ENCODE assay signal across 8 mouse cellular contexts in the genomic region with DNA sequence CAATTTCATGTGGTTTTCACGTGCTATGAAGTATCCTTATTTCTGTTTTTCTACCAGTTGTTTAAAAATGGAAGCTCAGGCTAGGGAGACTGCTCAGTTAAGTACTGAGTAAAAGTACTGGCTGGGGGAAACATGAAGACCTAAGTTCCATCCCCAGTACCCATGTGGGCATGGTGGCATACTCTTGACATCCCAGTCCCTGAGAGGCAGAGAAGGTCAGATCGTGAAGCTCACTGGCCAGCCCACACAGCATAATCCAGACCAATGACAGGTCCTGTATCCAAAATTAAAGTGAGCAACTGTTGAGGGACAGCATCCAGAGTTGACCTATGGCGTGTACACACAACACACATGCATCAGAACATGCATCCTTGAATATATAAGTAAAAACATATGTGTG. TPM values are rescaled to one million over a fixed set of nuclear protein-coding genes. Genes with fewer than 3 reads are reported as not detected.
A peak's percentile ranks its signal among the peaks of the same experiment; 100 is the strongest.
DNase-seq lines count a peak whose midpoint lies in the region; ATAC-seq lines count a peak whose summit lies in the region.

No protein-coding gene starts in this region.

- intact Hi-C loops in heart, postnatal 14 days (cut with DNase I): no loop called here

- peak overlapping the region; percentile 48 for H3K27ac ChIP-seq in heart, embryonic 13.5 days (replicated peaks)
- no peak overlapping the region for H3K27ac ChIP-seq in neural tube, embryonic 11.5 days (ENCODE audit: low read depth, low read length)
- H3K27ac ChIP-seq in limb, embryonic 12.5 days: no peak overlapping the region
- H3K27ac ChIP-seq in stomach, embryonic 15.5 days: no peak overlapping the region

- peak overlapping the region; percentile 90 for H3K4me2 ChIP-seq in heart, embryonic 13.5 days
- H3K4me2 ChIP-seq in neural tube, embryonic 11.5 days (ENCODE audit: low read depth): peak overlapping the region; percentile 84; the same call in 1 of the 2 replicates
- peak overlapping the region; percentile 90 for H3K4me2 ChIP-seq in limb, embryonic 12.5 days
- peak overlapping the region; percentile 91 for H3K4me2 ChIP-seq in stomach, embryonic 15.5 days

- H3K36me3 ChIP-seq in heart, embryonic 13.5 days: peaks cover 9% of the 10 kb centered on the region
- H3K36me3 ChIP-seq in neural tube, embryonic 11.5 days (ENCODE audit: control insufficient read depth, insufficient read depth, low read length): no peaks in the 10 kb centered on the region
- peaks cover 11% of the 10 kb centered on the region for H3K36me3 ChIP-seq in limb, embryonic 12.5 days
- H3K36me3 ChIP-seq in stomach, embryonic 15.5 days: no peaks in the 10 kb centered on the region

- peak overlapping the region; percentile 91; the same call in 1 of the 2 replicates for H3K9ac ChIP-seq in heart, embryonic 13.5 days
- no peak overlapping the region for H3K9ac ChIP-seq in neural tube, embryonic 11.5 days (ENCODE audit: low read length)
- H3K9ac ChIP-seq in limb, embryonic 12.5 days (replicated peaks): no peak overlapping the region
- H3K9ac ChIP-seq in stomach, embryonic 15.5 days: no peak overlapping the region

- no peaks in the 10 kb centered on the region for H3K27me3 ChIP-seq in heart, embryonic 13.5 days (replicated peaks)
- H3K27me3 ChIP-seq in neural tube, embryonic 11.5 days (ENCODE audit: control insufficient read depth, insufficient read depth, low read length): no peaks in the 10 kb centered on the region
- no peaks in the 10 kb centered on the region for H3K27me3 ChIP-seq in limb, embryonic 12.5 days
- H3K27me3 ChIP-seq in stomach, embryonic 15.5 days (replicated peaks): no peaks in the 10 kb centered on the region

- ATAC-seq in heart, embryonic 13.5 days (ENCODE audit: extremely low read depth, insufficient number of reproducible peaks, low FRiP score, low TSS enrichment): no peak
- no peak for ATAC-seq in neural tube, embryonic 11.5 days (ENCODE audit: insufficient read depth, low FRiP score, low TSS enrichment)
- ATAC-seq in limb, embryonic 12.5 days (ENCODE audit: insufficient number of reproducible peaks, insufficient read depth, low FRiP score, low TSS enrichment, low read depth): no peak
- ATAC-seq in stomach, embryonic 15.5 days (ENCODE audit: insufficient read depth, low FRiP score, low read depth): no peak

- no peaks in the 10 kb centered on the region for H3K9me3 ChIP-seq in heart, embryonic 13.5 days
- H3K9me3 ChIP-seq in neural tube, embryonic 11.5 days (ENCODE audit: control insufficient read depth, low read length): no peaks in the 10 kb centered on the region
- H3K9me3 ChIP-seq in limb, embryonic 12.5 days: no peaks in the 10 kb centered on the region
- no peaks in the 10 kb centered on the region for H3K9me3 ChIP-seq in stomach, embryonic 15.5 days

- no peak for DNase-seq in heart, postnatal 14 days
- DNase-seq in neural tube, embryonic 11.5 days (ENCODE audit: low spot score): no peak
- DNase-seq in neural tube, embryonic 10.5 days (ENCODE audit: extremely low spot score, low spot score): no peak
- no peak for DNase-seq in thymus, postnatal 14 days
- no peak for DNase-seq in spleen, postnatal 4 days (ENCODE audit: low spot score in 2 of 2)

- WGBS in heart, embryonic 13.5 days: 62% methylated on average over 3 of the region's 3 CpGs
- WGBS in neural tube, embryonic 11.5 days: 76% methylated on average over 3 of the region's 3 CpGs
- WGBS in limb, embryonic 12.5 days: 79% methylated on average over 3 of the region's 3 CpGs
- WGBS in stomach, embryonic 15.5 days: 80% methylated on average over 3 of the region's 3 CpGs

- H3K4me1 ChIP-seq in heart, embryonic 13.5 days: peaks cover 41% of the 10 kb centered on the region
- no peaks in the 10 kb centered on the region for H3K4me1 ChIP-seq in neural tube, embryonic 11.5 days (ENCODE audit: control insufficient read depth, insufficient read depth, low read length)
- H3K4me1 ChIP-seq in limb, embryonic 12.5 days (replicated peaks): peaks cover 32% of the 10 kb centered on the region
- H3K4me1 ChIP-seq in stomach, embryonic 15.5 days: peaks cover 3% of the 10 kb centered on the region; the same call in 1 of the 2 replicates

- H3K4me3 ChIP-seq in heart, embryonic 13.5 days: peak overlapping the region; percentile 80
- H3K4me3 ChIP-seq in neural tube, embryonic 11.5 days (ENCODE audit: low read depth, low read length): peak overlapping the region; percentile 62; the same call in 1 of the 2 replicates
- no peak overlapping the region for H3K4me3 ChIP-seq in limb, embryonic 12.5 days (replicated peaks)
- no peak overlapping the region for H3K4me3 ChIP-seq in stomach, embryonic 15.5 days (replicated peaks)

RNA-seq across cellular contexts. Expression of a gene that starts 1.5 kb away (rescaled TPM):
- 12.2 and 13.0 TPM in 2 replicates for polyA plus RNA-seq in heart, embryonic 13.5 days (2015; fragmentation: Nextera tagmentation; extraction: Ambion mirVana)
- 1 to 10 TPM; 1.5 to 1.7 TPM for total RNA-seq in heart, postnatal 14 days (2021)
- polyA plus RNA-seq in neural tube, embryonic 11.5 days (2014; fragmentation: Nextera tagmentation; extraction: Ambion mirVana): 13.5 and 14.7 TPM in 2 replicates
- 13.3 and 13.7 TPM in 2 replicates for polyA plus RNA-seq in limb, embryonic 12.5 days (2016; fragmentation: Nextera tagmentation; extraction: Ambion mirVana)
- 14.6 and 17.1 TPM in 2 replicates for polyA plus RNA-seq in stomach, embryonic 15.5 days (2015; fragmentation: Nextera tagmentation; extraction: Ambion mirVana)

Comparison
In these comparisons a context has a peak if more than half of its experiments do, and no peak if none do; other contexts are left out.
1. H3K4me3 ChIP-seq: peak in heart, embryonic 13.5 days (single experiment) and neural tube, embryonic 11.5 days (single experiment); none in limb, embryonic 12.5 days (single experiment) and stomach, embryonic 15.5 days (single experiment).
2. Peak in every context shown above with its lines, with median percentiles within 50 percentile points of each other: H3K4me2 ChIP-seq.